Comparison of ENCODE assay signal across 28 mouse cellular contexts in genomic region chr19:7102039-7102438, GRCm38 (mm10). TPM values are rescaled to one million over a fixed set of nuclear protein-coding genes. Genes with fewer than 3 reads are reported as not detected.
A peak's percentile ranks its signal among the peaks of the same experiment; 100 is the strongest.
DNase-seq lines count a peak whose midpoint lies in the region; ATAC-seq lines count a peak whose summit lies in the region.
"Had no signal": no experiment of that assay in that cellular context is flagged by ENCODE, and none has a peak within 500 bp of the region (broad histone marks: within the 10 kb centered on the region; RNA-seq: fewer than 3 reads in every experiment).

No protein-coding gene starts in this region.

- H3K9me3 ChIP-seq in hindbrain, embryonic 12.5 days (replicated peaks): no peaks in the 10 kb centered on the region
- no peaks in the 10 kb centered on the region for H3K9me3 ChIP-seq in hindbrain, embryonic 11.5 days (ENCODE audit: control insufficient read depth, low read length)
- no peaks in the 10 kb centered on the region for H3K9me3 ChIP-seq in midbrain, embryonic 12.5 days
- no peaks in the 10 kb centered on the region for H3K9me3 ChIP-seq in midbrain, embryonic 11.5 days (ENCODE audit: control insufficient read depth, low read length)
- no peaks in the 10 kb centered on the region for H3K9me3 ChIP-seq in neural tube, embryonic 13.5 days
- H3K9me3 ChIP-seq: embryonic facial prominence, embryonic 12.5 days; embryonic facial prominence, embryonic 15.5 days; G1E; heart, embryonic 10.5 days; heart, embryonic 13.5 days had no signal

- no peak overlapping the region for H3K4me2 ChIP-seq in hindbrain, embryonic 12.5 days (replicated peaks)
- no peak overlapping the region for H3K4me2 ChIP-seq in hindbrain, embryonic 11.5 days (replicated peaks; ENCODE audit: low read depth, low read length)
- H3K4me2 ChIP-seq in midbrain, embryonic 12.5 days (replicated peaks): no peak overlapping the region
- H3K4me2 ChIP-seq in midbrain, embryonic 11.5 days: no peak overlapping the region
- H3K4me2 ChIP-seq in neural tube, embryonic 13.5 days: no peak overlapping the region
- H3K4me2 ChIP-seq: embryonic facial prominence, embryonic 12.5 days; embryonic facial prominence, embryonic 15.5 days; heart, embryonic 13.5 days; hindbrain, embryonic 14.5 days had no signal

- no peak for ATAC-seq in hindbrain, embryonic 12.5 days (ENCODE audit: low FRiP score)
- ATAC-seq in hindbrain, embryonic 11.5 days (ENCODE audit: low FRiP score): no peak
- no peak for ATAC-seq in midbrain, embryonic 12.5 days (ENCODE audit: low FRiP score, low read depth)
- ATAC-seq in midbrain, embryonic 11.5 days (ENCODE audit: low FRiP score): no peak
- no peak for ATAC-seq in neural tube, embryonic 13.5 days (ENCODE audit: low read depth)
- ATAC-seq: forebrain, embryonic 16.5 days; inflammation-experienced regulatory T-cells, adult 6 months; intestine, embryonic 16.5 days; Patski had no signal

- H3K4me3 ChIP-seq in hindbrain, embryonic 12.5 days: no peak overlapping the region
- no peak overlapping the region for H3K4me3 ChIP-seq in hindbrain, embryonic 11.5 days (ENCODE audit: low read depth, low read length)
- no peak overlapping the region for H3K4me3 ChIP-seq in midbrain, embryonic 12.5 days
- no peak overlapping the region for H3K4me3 ChIP-seq in midbrain, embryonic 11.5 days (ENCODE audit: low read depth, low read length)
- H3K4me3 ChIP-seq in neural tube, embryonic 13.5 days: no peak overlapping the region
- H3K4me3 ChIP-seq: embryonic facial prominence, embryonic 12.5 days; embryonic facial prominence, embryonic 15.5 days; heart, adult 2 months; heart, embryonic 10.5 days; heart, embryonic 13.5 days had no signal

- H3K27me3 ChIP-seq in hindbrain, embryonic 12.5 days: peaks cover 33% of the 10 kb centered on the region
- H3K27me3 ChIP-seq in hindbrain, embryonic 11.5 days (ENCODE audit: control insufficient read depth, insufficient read depth, low read length): peaks cover 10% of the 10 kb centered on the region; the same call in 1 of the 2 replicates
- peaks cover 70% of the 10 kb centered on the region for H3K27me3 ChIP-seq in midbrain, embryonic 12.5 days
- H3K27me3 ChIP-seq in midbrain, embryonic 11.5 days (ENCODE audit: control insufficient read depth, insufficient read depth, low read length): peaks cover 1% of the 10 kb centered on the region
- H3K27me3 ChIP-seq in neural tube, embryonic 13.5 days: peaks cover 66% of the 10 kb centered on the region
- H3K27me3 ChIP-seq: embryonic facial prominence, embryonic 15.5 days; Patski had no signal

- no peak for DNase-seq in hindbrain, embryonic 11.5 days (ENCODE audit: low spot score)
- no peak for DNase-seq in midbrain, embryonic 11.5 days (ENCODE audit: low spot score, missing footprints)
- no peak for DNase-seq in neural tube, embryonic 10.5 days (ENCODE audit: extremely low spot score, low spot score)
- DNase-seq in adipocyte (ENCODE audit: low spot score): no peak
- DNase-seq: adrenal gland, adult 2 months; adrenal gland, postnatal 14 days; B cell, adult 2 months; cerebellum, adult 11-12 months; cerebellum, adult 9-11 months; cerebellum, postnatal 25 days; gastrocnemius, postnatal 10 days; gastrocnemius, postnatal 36 days; heart, adult 2 months; heart, postnatal 14 days; heart, postnatal 4 days had no signal

- peak overlapping the region; percentile 57; the same call in 1 of the 2 replicates for H3K27ac ChIP-seq in hindbrain, embryonic 12.5 days
- no peak overlapping the region for H3K27ac ChIP-seq in hindbrain, embryonic 11.5 days (ENCODE audit: low read depth, low read length)
- H3K27ac ChIP-seq in midbrain, embryonic 12.5 days (replicated peaks): peak overlapping the region; percentile 47; the same call in 1 of the 2 replicates
- no peak overlapping the region for H3K27ac ChIP-seq in midbrain, embryonic 11.5 days (ENCODE audit: low read depth, low read length)
- 0 out of 2 replicates have a peak overlapping the region, but pooled peaks have one; percentile 70 for H3K27ac ChIP-seq in neural tube, embryonic 13.5 days (replicated peaks)
- H3K27ac ChIP-seq: embryonic facial prominence, embryonic 12.5 days; embryonic facial prominence, embryonic 15.5 days; heart, adult 2 months; heart, embryonic 10.5 days; heart, embryonic 13.5 days had no signal

- peaks cover 62% of the 10 kb centered on the region for H3K4me1 ChIP-seq in hindbrain, embryonic 12.5 days
- peaks cover 27% of the 10 kb centered on the region for H3K4me1 ChIP-seq in hindbrain, embryonic 11.5 days (replicated peaks; ENCODE audit: control insufficient read depth, insufficient read depth, low read length)
- H3K4me1 ChIP-seq in midbrain, embryonic 12.5 days: peaks cover 49% of the 10 kb centered on the region
- peaks cover 34% of the 10 kb centered on the region for H3K4me1 ChIP-seq in midbrain, embryonic 11.5 days (ENCODE audit: control insufficient read depth, insufficient read depth, low read length)
- H3K4me1 ChIP-seq in neural tube, embryonic 13.5 days (replicated peaks): peaks cover 58% of the 10 kb centered on the region

- 65% methylated on average over 10 of the region's 10 CpGs for WGBS in hindbrain, embryonic 12.5 days
- WGBS in hindbrain, embryonic 11.5 days: 78% methylated on average over 10 of the region's 10 CpGs
- 68% methylated on average over 10 of the region's 10 CpGs for WGBS in midbrain, embryonic 12.5 days
- WGBS in midbrain, embryonic 11.5 days: 83% methylated on average over 10 of the region's 10 CpGs
- WGBS in neural tube, embryonic 13.5 days: 41% methylated on average over 10 of the region's 10 CpGs

- H3K36me3 ChIP-seq in hindbrain, embryonic 12.5 days: no peaks in the 10 kb centered on the region
- no peaks in the 10 kb centered on the region for H3K36me3 ChIP-seq in hindbrain, embryonic 11.5 days (ENCODE audit: control insufficient read depth, insufficient read depth, low read length)
- no peaks in the 10 kb centered on the region for H3K36me3 ChIP-seq in midbrain, embryonic 12.5 days
- no peaks in the 10 kb centered on the region for H3K36me3 ChIP-seq in midbrain, embryonic 11.5 days (ENCODE audit: control insufficient read depth, insufficient read depth, low read length)
- no peaks in the 10 kb centered on the region for H3K36me3 ChIP-seq in neural tube, embryonic 13.5 days
- H3K36me3 ChIP-seq: embryonic facial prominence, embryonic 12.5 days; embryonic facial prominence, embryonic 15.5 days; G1E; heart, embryonic 10.5 days; heart, embryonic 13.5 days had no signal

- H3K9ac ChIP-seq in hindbrain, embryonic 12.5 days: peak overlapping the region; percentile 23; the same call in 1 of the 2 replicates
- H3K9ac ChIP-seq in hindbrain, embryonic 11.5 days (ENCODE audit: low read depth, low read length): no peak overlapping the region
- no peak overlapping the region for H3K9ac ChIP-seq in midbrain, embryonic 12.5 days (replicated peaks)
- H3K9ac ChIP-seq in midbrain, embryonic 11.5 days (ENCODE audit: low read length): no peak overlapping the region
- peak overlapping the region; percentile 49; the same call in 1 of the 2 replicates for H3K9ac ChIP-seq in neural tube, embryonic 13.5 days
- H3K9ac ChIP-seq: embryonic facial prominence, embryonic 12.5 days; embryonic facial prominence, embryonic 15.5 days; heart, embryonic 13.5 days; hindbrain, embryonic 14.5 days had no signal

RNA-seq across cellular contexts. Expression of gene Flrt1, which starts 3.5 kb away (rescaled TPM):
- 5.5 and 6.6 TPM in 2 replicates for polyA plus RNA-seq in hindbrain, embryonic 12.5 days (2016; fragmentation: Nextera tagmentation; extraction: Ambion mirVana)
- polyA plus RNA-seq in hindbrain, embryonic 11.5 days (2014; fragmentation: Nextera tagmentation; extraction: Ambion mirVana): 4.6 and 5.6 TPM in 2 replicates
- 8.0 and 8.2 TPM in 2 replicates for polyA plus RNA-seq in midbrain, embryonic 12.5 days (2016; fragmentation: Nextera tagmentation; extraction: Ambion mirVana)
- 7.5 and 8.2 TPM in 2 replicates for polyA plus RNA-seq in midbrain, embryonic 11.5 days (2014; fragmentation: Nextera tagmentation; extraction: Ambion mirVana)
- 9.6 and 10.9 TPM in 2 replicates for polyA plus RNA-seq in neural tube, embryonic 13.5 days (2015; fragmentation: Nextera tagmentation; extraction: Ambion mirVana)
- polyA plus RNA-seq: G1E had no signal

RNA-seq across cellular contexts. Expression of gene Macrod1, which starts 45.4 kb away (rescaled TPM):
- polyA plus RNA-seq in hindbrain, embryonic 12.5 days (2016; fragmentation: Nextera tagmentation; extraction: Ambion mirVana): 5.6 TPM in 2 replicates
- polyA plus RNA-seq in hindbrain, embryonic 11.5 days (2014; fragmentation: Nextera tagmentation; extraction: Ambion mirVana): 2.8 and 3.1 TPM in 2 replicates
- 3.0 and 3.3 TPM in 2 replicates for polyA plus RNA-seq in midbrain, embryonic 12.5 days (2016; fragmentation: Nextera tagmentation; extraction: Ambion mirVana)
- polyA plus RNA-seq in midbrain, embryonic 11.5 days (2014; fragmentation: Nextera tagmentation; extraction: Ambion mirVana): 2.2 and 3.0 TPM in 2 replicates
- polyA plus RNA-seq in neural tube, embryonic 13.5 days (2015; fragmentation: Nextera tagmentation; extraction: Ambion mirVana): 4.4 and 5.2 TPM in 2 replicates

Comparison
In these comparisons a context has a peak if more than half of its experiments do, and no peak if none do; other contexts are left out.
1. H3K27ac ChIP-seq: peak in hindbrain, embryonic 12.5 days (single experiment), midbrain, embryonic 12.5 days (single experiment) and neural tube, embryonic 13.5 days (single experiment); none in hindbrain, embryonic 11.5 days (single experiment) and midbrain, embryonic 11.5 days (single experiment).
2. H3K9ac ChIP-seq: peak in hindbrain, embryonic 12.5 days (single experiment) and neural tube, embryonic 13.5 days (single experiment); none in hindbrain, embryonic 11.5 days (single experiment), midbrain, embryonic 12.5 days (single experiment) and midbrain, embryonic 11.5 days (single experiment).